Mouse (Mus musculus): ENCODE measurements at regions not wholly inside any gene's neighbourhood (a gene's known extent, or its start where the extent isn't known, plus 50 kb on each side); places are given as distances from the start of the nearest gene placed in this dataset.

GRCm38 (mm10) chr12:39493114-39493513 is 544.7 kb downstream of the Arl4a start:
- Histone ChIP-seq H3K4me2 (ENCODE audit: low read length) (no peak overlapping the region), H3K9ac (ENCODE audit: low read length) (no peak overlapping the region), H3K4me1 (replicated peaks; ENCODE audit: control insufficient read depth, insufficient read depth, low read length) (no peaks in the 10 kb centered on the region), H3K4me3 (ENCODE audit: low read depth, low read length) (no peak overlapping the region), H3K9me3 (ENCODE audit: control insufficient read depth, low read length) (no peaks in the 10 kb centered on the region), H3K27me3 (replicated peaks; ENCODE audit: control insufficient read depth, insufficient read depth, low read length) (no peaks in the 10 kb centered on the region), H3K27ac (ENCODE audit: low read depth) (no peak overlapping the region), H3K36me3 (ENCODE audit: control insufficient read depth, insufficient read depth, low read length) (no peaks in the 10 kb centered on the region)
- WGBS, result 85% methylated on average over 8 of the region's 8 CpGs
- ATAC-seq (replicated peaks; ENCODE audit: low FRiP score, low TSS enrichment, low read depth) (no peak), DNase-seq (ENCODE audit: low spot score) (no peak)

- Histone ChIP-seq H3K9ac (ENCODE audit: low read length) (no peak overlapping the region), H3K9me3 (ENCODE audit: control insufficient read depth, low read length) (no peaks in the 10 kb centered on the region), H3K4me3 (ENCODE audit: low read depth, low read length) (no peak overlapping the region), H3K27ac (ENCODE audit: low read depth) (no peak overlapping the region), H3K4me1 (replicated peaks; ENCODE audit: control insufficient read depth, insufficient read depth, low read length) (no peaks in the 10 kb centered on the region), H3K27me3 (replicated peaks; ENCODE audit: control insufficient read depth, insufficient read depth, low read length) (no peaks in the 10 kb centered on the region), H3K4me2 (ENCODE audit: low read length) (no peak overlapping the region), H3K36me3 (ENCODE audit: control insufficient read depth, insufficient read depth, low read length) (no peaks in the 10 kb centered on the region)
- no peak for ATAC-seq (replicated peaks; ENCODE audit: low FRiP score, low TSS enrichment, low read depth)
- no peak for DNase-seq (ENCODE audit: low spot score)
Observed at GRCm38 (mm10) chr12:39472984-39473383, 564.8 kb downstream of the Arl4a start.

All from intestine, embryonic 14.5 days (tissue).